Mouse (Mus musculus) cortical plate, adult 2 months (tissue): ENCODE measurements at regions not wholly inside any gene's neighbourhood (a gene's known extent, or its start where the extent isn't known, plus 50 kb on each side); places are given as distances from the start of the nearest gene placed in this dataset.

Experiments used
- H3K27ac ChIP-seq: fragments of 200-500 bp; 2 replicates; pipeline ENCODE4 v1.5.1; 2012; ENCODE audit warnings: low read length, control low read depth, inconsistent platforms; ENCODE audit not compliant: insufficient read depth
- H3K4me1 ChIP-seq: fragments of 200-500 bp; 2 replicates; pipeline ENCODE4 v1.6.1; 2011; ENCODE audit warnings: low read length; ENCODE audit not compliant: control insufficient read depth, insufficient read depth
- H3K4me3 ChIP-seq: fragments of 200-500 bp; 2 replicates; pipeline ENCODE4 v1.5.1; 2011; ENCODE audit warnings: mild to moderate bottlenecking, low read length, control low read depth; ENCODE audit not compliant: insufficient read depth
- CTCF ChIP-seq: fragments of 200-500 bp; IDR thresholded peaks from 2 replicates; pipeline ENCODE4 v1.5.1; 2011; ENCODE audit warnings: mild to moderate bottlenecking, control low read depth, low read length; ENCODE audit not compliant: insufficient read depth; ENCODE audit errors: extremely low read depth
- POLR2A ChIP-seq: fragments of 200-500 bp; IDR thresholded peaks from 2 replicates; pipeline ENCODE4 v1.6.1; 2011; ENCODE audit warnings: mild to moderate bottlenecking, low read length, control low read depth; ENCODE audit not compliant: insufficient read depth; ENCODE audit errors: extremely low read depth

GRCm38 (mm10) chr14:61684473-61685230, 77.4 kb downstream of the Kcnrg start:
- TF ChIP-seq POLR2A: no peak
- no peak for TF ChIP-seq CTCF
- H3K27ac ChIP-seq: no peak overlapping the region
- 0 out of 2 replicates have a peak overlapping the region, but pooled peaks have one; percentile 0 for H3K4me3 ChIP-seq
- no peaks in the 10 kb centered on the region; the same call in 1 of the 2 replicates for H3K4me1 ChIP-seq

GRCm38 (mm10) chr14:61685231-61685800, 78.1 kb downstream of the Kcnrg start:
- Histone ChIP-seq H3K27ac (no peak overlapping the region), H3K4me3 (no peak overlapping the region), H3K4me1 (no peaks in the 10 kb centered on the region)
- TF ChIP-seq POLR2A (no peak), CTCF (no peak)

DNA sequence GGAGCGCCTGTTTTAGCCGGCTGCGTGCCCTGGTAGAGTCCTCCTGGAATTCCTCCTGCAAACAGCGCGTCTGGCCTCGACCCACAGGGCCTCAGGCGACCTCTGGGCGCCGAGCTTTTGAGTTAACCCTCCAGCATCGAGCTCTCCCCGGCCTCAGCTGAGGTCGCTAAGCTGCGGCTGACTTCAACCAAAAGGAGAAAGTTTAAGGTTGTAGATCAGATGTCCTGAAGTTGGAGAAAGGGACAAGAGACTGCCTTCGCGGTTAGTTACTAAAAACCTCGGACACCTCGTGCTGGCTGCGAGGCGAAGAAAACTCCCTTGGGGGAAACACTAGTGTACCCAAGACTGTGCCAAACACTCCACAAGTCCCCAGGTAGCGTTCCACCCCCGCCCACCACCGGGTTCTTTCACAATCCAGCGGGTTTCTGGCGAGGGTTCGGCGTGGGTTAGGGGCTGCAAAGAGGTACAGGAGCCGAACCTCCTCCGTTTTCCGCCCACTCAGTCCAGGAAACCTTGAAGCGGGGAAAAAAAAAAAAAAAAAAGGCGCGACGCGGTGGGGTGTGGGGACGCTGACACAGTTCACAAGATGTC, 78.9 kb downstream of the Kcnrg start:
- no peak overlapping the region; the same call in 1 of the 2 replicates for H3K4me3 ChIP-seq
- TF ChIP-seq POLR2A (no peak), CTCF (no peak)
- H3K27ac ChIP-seq: no peak overlapping the region
- H3K4me1 ChIP-seq: no peaks in the 10 kb centered on the region

GRCm38 (mm10) chr14:61686821-61687341, 79.6 kb downstream of the Kcnrg start:
- peak overlapping the region; percentile 29 for H3K4me3 ChIP-seq
- no peak overlapping the region for H3K27ac ChIP-seq
- TF ChIP-seq POLR2A (no peak), CTCF (no peak)
- no peaks in the 10 kb centered on the region for H3K4me1 ChIP-seq

GRCm38 (mm10) chr14:61687346-61688012, 80.2 kb downstream of the Kcnrg start:
- H3K27ac ChIP-seq: no peak overlapping the region
- no peak for TF ChIP-seq CTCF
- TF ChIP-seq POLR2A: no peak
- H3K4me3 ChIP-seq: peak overlapping the region; percentile 29; the same call in 1 of the 2 replicates
- no peaks in the 10 kb centered on the region for H3K4me1 ChIP-seq

DNA sequence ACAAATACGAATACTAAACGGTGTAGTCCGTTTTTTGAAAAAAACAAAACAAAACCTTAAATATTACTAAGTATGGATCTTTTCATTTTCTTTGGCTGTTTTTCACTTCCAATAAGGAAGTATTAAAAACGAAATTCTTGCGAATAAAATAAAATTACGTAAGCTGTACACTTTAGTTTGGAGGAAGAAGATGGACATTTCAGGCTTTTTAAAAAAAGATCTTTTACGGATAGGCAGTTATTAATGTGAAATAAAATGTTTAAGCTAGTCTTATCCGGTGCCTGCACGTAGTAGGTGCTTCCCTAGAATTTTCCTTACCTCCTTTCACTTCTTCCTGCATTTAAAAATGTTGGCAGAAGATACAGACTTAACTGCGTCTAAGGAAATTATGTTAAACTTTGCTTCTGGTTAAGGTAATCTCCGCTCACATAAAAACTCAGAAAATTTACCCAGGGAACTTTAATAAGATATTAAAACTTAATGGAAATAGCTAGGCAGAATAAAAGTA, 80.8 kb downstream of the Kcnrg start:
- no peaks in the 10 kb centered on the region for H3K4me1 ChIP-seq
- TF ChIP-seq CTCF (no peak), POLR2A (no peak)
- H3K4me3 ChIP-seq: no peak overlapping the region
- H3K27ac ChIP-seq: no peak overlapping the region

- Histone ChIP-seq H3K4me3 (no peak overlapping the region), H3K27ac (no peak overlapping the region), H3K4me1 (no peaks in the 10 kb centered on the region)
- TF ChIP-seq POLR2A (no peak), CTCF (no peak)
These were observed 81.4 kb downstream of the Kcnrg start for GRCm38 (mm10) chr14:61688666-61689065.

GRCm38 (mm10) chr14:61689281-61689680, 82.0 kb downstream of the Kcnrg start:
- Histone ChIP-seq H3K4me1 (no peaks in the 10 kb centered on the region), H3K27ac (no peak overlapping the region), H3K4me3 (no peak overlapping the region)
- TF ChIP-seq CTCF (no peak), POLR2A (no peak)

GRCm38 (mm10) chr14:61689776-61690175, 82.5 kb downstream of the Kcnrg start:
- no peak overlapping the region for H3K27ac ChIP-seq
- H3K4me3 ChIP-seq: no peak overlapping the region
- H3K4me1 ChIP-seq: no peaks in the 10 kb centered on the region
- TF ChIP-seq CTCF (no peak), POLR2A (no peak)
